Mouse (Mus musculus): ENCODE data around the gene Proser1.

Gene Proser1

DNA sequence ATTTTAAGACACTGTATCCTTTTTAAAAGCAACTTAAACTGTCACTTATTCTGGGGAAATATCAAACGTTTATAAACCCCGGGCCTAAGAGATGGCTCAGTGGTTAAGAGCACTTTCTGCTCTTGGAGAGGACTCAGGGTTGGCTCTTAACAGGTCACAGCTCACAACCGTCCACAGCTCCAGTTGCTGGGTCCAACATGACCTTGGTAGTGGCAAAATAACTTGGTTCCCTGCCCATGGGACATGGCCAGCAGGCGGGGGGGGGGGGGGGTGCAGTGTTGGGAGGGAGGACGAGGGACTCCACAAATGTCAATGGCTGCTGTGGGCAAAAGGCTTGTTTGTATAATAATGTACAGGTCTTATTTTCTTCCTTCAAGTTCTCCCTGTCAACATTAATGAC, 3.9 kb downstream of the Proser1 start:
- no peak for DNase-seq

DNA sequence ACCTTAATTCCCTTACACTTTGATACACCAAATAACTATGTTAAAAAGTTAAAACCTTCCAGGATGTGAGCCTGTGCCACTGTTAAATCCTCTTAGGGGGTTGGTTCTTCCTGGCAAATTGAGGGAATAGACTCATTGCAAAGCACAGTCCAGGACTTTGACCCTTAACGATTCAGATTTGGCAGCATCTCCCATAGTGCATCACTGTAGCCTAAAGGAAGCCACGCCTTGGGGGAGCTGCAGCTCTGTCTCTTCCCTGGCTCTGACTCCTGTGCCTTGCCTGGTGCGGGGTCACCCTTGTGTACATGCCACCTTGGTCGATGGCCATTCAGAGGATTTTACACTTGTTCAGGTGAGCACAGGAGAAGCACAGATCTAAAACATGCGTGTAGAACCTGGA, 6.2 kb downstream of the Proser1 start:
- DNase-seq: no peak

DNA sequence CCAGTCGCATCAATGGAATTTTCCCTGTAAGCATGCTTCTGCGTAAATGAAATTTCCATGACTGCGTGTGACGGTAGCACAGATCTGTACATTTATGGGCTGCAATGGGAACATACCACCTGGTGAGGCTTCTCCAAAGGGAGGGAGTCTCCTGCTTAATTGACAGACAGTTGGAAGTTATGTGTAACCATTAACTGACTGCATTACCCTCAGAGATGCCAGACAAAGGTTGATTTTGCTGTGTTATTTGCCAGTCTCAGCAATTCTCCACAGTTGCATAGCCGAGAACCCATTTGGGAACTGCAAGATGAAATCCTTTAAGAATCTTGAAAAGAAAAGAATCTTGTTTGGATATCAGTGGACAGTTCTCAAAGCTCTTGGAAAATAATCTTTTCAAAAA, 8.6 kb downstream of the Proser1 start:
- DNase-seq: no peak

DNA sequence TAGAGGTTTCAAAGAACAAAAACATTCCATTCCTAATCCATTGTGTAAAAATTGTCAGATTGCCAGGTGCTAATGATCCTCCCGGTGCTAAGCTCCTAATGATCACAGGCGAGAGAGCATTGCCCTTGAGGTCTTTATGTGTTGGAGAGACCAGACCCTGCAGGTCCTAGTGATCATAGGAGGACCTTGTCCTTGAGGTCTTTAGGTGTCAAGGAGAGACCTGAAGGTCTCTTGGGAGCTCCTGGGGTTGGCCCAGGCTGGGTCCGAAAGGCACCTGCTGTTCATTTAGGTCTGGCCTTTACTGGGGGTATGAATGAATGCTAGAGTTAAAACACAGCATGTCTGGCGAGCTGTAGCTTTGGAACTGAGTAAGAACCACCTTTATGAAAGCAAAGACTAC, 10.7 kb downstream of the Proser1 start:
- no peak for DNase-seq

DNA sequence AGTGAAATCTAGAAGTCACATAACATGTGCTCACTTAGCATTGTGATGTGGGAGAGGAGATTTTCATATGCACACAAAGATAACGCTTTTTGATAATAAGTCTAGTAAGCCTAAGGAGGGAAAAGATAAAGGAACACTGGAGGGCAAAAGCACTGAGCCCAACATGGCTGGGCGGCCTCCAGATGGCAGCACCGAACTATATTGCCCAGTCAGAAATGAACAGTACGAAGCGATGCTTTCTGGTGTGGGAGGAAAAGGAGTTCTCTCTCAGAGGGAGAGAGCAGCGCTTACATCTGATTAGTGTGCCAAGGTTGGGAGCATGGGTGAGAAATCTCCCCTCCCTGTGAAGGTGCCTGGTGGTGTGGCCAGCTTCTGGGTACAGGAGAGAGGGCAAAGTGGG, 12.4 kb downstream of the Proser1 start:
- no peak for DNase-seq

- DNase-seq: peak; percentile 51
Observed at GRCm38 (mm10) chr3:53477468-53477867, 14.0 kb downstream of the Proser1 start.

DNA sequence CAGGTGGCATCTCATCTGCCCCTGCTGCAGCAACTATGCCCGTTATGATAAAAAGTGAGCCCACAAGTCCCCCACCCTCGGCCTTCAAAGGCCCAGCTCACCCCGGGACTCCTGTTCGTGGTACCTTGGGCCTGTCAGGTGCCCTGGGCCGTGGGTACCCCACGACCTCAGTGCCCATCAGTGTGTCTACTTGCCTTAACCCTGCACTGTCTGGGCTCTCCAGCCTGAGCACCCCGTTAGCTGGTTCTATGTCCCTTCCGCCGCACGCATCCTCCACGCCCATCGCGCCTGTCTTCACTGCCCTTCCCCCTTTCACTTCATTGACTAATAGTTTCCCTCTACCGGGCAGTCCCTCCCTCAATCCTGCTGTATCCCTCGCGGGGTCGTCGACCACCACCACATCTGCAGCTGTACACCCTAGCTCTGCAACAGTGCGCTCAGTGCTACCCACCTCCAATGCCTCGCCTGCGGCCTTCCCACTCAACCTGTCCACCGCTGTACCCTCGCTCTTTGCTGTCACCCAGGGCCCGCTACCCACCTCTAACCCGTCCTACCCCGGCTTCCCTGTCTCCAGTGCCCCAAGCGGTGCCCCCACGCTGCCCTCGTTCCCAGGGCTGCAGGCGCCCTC, 15.1 kb downstream of the Proser1 start:
- no peak for DNase-seq

GRCm38 (mm10) chr3:53483414-53484059, 20.1 kb downstream of the Proser1 start:
- no peak for DNase-seq

- no peak for DNase-seq
Observed at GRCm38 (mm10) chr3:53486561-53486960, 23.1 kb downstream of the Proser1 start.

DNA sequence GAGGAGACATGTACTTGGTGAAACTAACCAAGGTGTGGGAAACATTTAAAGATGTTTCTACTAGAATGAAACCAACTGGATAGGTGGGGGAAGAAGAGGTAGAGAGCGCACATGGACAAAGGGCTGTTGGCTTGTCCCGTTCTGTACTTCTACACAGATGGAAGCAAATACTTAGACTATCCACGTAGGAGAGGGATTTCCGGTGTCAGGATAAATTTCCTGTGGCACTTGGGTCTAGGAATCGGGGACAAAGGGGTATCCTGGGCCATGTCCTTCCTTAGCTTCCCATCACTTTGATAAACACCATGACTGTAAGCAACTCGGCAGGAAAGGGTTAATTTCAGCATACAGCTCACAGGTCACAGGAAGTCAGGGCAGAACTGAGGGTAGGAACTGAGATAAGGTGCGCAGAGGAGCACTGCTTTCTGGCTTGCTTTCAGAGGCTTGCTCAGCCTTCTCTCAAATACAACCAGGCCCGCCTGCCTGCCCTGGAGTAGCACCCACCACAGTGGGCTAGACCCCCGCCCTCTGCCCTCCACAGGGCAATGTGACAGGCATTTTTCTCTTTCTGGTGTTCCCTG, 23.6 kb downstream of the Proser1 start:
- DNase-seq: no peak

DNA sequence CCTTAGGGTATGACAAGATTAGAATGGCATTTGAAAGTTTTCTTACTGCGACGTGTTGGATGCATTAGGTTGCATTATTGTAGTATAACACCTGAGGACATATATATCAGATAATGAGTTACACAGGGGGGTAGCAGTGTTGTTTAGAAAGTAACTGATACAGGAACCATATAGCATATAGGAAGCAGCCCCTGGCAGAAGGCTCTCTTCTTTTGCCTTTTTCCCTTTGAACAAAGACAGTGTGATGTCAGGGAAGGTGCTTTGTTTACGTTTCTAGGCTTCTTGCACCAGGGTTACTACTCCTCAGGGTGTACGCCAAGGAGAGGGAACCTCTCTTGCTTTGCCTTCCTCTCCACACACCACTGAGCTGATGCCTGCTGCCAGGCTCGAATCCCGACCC, 24.9 kb downstream of the Proser1 start, which contains the start of gene Stoml3:
Gene Stoml3, plus strand, starts transcription at position 301 of the 400 bp plus-strand sequence.
- DNase-seq: no peak

- DNase-seq: no peak
Observed at GRCm38 (mm10) chr3:53498351-53498905, 35.0 kb downstream of the Proser1 start.

DNA sequence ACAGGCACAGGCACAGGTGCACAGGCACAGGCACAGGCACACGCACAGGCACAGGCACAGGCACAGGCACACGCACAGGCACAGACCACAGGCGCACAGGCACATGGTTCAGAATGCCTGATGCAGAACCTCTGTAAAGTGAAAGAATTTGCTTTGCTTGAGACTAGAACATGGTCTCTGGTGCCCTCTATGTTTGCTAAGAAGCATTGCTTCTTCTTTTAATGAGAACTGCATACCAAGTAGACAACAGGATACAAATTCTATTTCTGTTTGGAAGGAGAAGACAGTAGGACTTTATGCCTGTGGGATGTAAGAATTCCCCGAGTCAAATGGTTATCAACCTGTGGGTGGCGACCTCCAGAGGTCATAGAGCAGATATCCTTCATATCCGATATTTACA, 39.0 kb downstream of the Proser1 start:
- DNase-seq: no peak

GRCm38 (mm10) chr3:53513096-53513495, 49.6 kb downstream of the Proser1 start:
- no peak for DNase-seq

- DNase-seq: no peak
Observed at GRCm38 (mm10) chr3:53514221-53515065, 51.0 kb downstream of the Proser1 start.

DNA sequence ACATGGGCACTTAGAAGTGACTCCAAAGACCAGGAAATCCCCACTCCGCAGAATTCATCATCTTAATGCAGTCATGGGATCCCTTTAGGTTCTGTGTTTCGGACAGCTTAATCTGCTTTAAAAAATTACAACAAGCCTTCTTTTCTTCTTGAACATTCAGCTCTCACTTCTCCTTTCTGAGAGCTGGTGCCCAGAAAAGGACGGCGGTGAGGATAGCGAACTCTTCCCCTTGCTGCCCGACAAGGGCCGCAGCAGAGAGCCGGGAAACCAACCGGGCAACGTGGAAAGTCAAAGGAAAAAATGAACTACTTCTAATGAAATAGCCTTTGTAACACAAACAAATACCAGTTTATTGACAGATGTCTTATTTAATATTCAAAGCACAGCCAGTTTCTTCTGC, 59.3 kb downstream of the Proser1 start:
- DNase-seq: no peak

GRCm38 (mm10) chr3:53525737-53526136, 62.3 kb downstream of the Proser1 start:
- peak; percentile 39 for DNase-seq

- no peak for DNase-seq
Observed at GRCm38 (mm10) chr3:53530305-53530704, 66.8 kb downstream of the Proser1 start.
